12 mouse cellular contexts compared by ENCODE assay signal in genomic region chr4:133399509-133399908, GRCm38 (mm10). TPM values are rescaled to one million over a fixed set of nuclear protein-coding genes. Genes with fewer than 3 reads are reported as not detected.
DNase-seq lines count a peak whose midpoint lies in the region; ATAC-seq and TF ChIP-seq lines count a peak whose summit lies in the region.
"Had no signal": no experiment of that assay in that cellular context is flagged by ENCODE, and none has a peak within 500 bp of the region (broad histone marks: within the 10 kb centered on the region; RNA-seq: fewer than 3 reads in every experiment).

No protein-coding gene starts in this region.

- peak overlapping the region; percentile 9 for H3K27ac ChIP-seq in kidney, embryonic 15.5 days
- H3K27ac ChIP-seq in kidney, adult 2 months (ENCODE audit: insufficient read depth, low read depth, low read length): no peak overlapping the region
- H3K27ac ChIP-seq in liver, embryonic 13.5 days: peak overlapping the region; percentile 70; the same call in 1 of the 2 replicates
- H3K27ac ChIP-seq: midbrain, embryonic 12.5 days had no signal

- no peak for TF ChIP-seq POLR2A in kidney, adult 2 months (IDR thresholded peaks at IDR 0.05; ENCODE audit: low read depth, low read length)

- H3K36me3 ChIP-seq in kidney, embryonic 15.5 days: no peaks in the 10 kb centered on the region
- no peaks in the 10 kb centered on the region for H3K36me3 ChIP-seq in kidney, adult 2 months (ENCODE audit: control insufficient read depth, insufficient read depth, low read length)
- peaks cover 5% of the 10 kb centered on the region; the same call in 1 of the 2 replicates for H3K36me3 ChIP-seq in liver, embryonic 13.5 days
- H3K36me3 ChIP-seq: midbrain, embryonic 12.5 days had no signal

- no peak for DNase-seq in kidney, adult 2 months
- peak; percentile 52 to 66 for DNase-seq in cerebellum, postnatal 36 days
- no peak for DNase-seq in liver, embryonic 13.5 days
- DNase-seq in thymus, postnatal 36 days: no peak
- DNase-seq in kidney, adult 8-10 months: no peak
- DNase-seq: adrenal gland, postnatal 25 days; kidney, postnatal 4 days; spleen, adult 18-20 months had no signal

- peaks cover 51% of the 10 kb centered on the region for H3K4me1 ChIP-seq in kidney, embryonic 15.5 days
- H3K4me1 ChIP-seq in kidney, adult 2 months (ENCODE audit: control insufficient read depth, insufficient read depth, low read length): no peaks in the 10 kb centered on the region
- H3K4me1 ChIP-seq in liver, embryonic 13.5 days (replicated peaks): peaks cover 85% of the 10 kb centered on the region

- H3K9me3 ChIP-seq in kidney, embryonic 15.5 days (replicated peaks): no peaks in the 10 kb centered on the region
- H3K9me3 ChIP-seq in liver, embryonic 13.5 days (replicated peaks): no peaks in the 10 kb centered on the region
- H3K9me3 ChIP-seq: midbrain, embryonic 12.5 days had no signal

- no peak for TF ChIP-seq CTCF in kidney, adult 2 months (conservative IDR thresholded peaks at IDR 0.05; ENCODE audit: insufficient read depth, insufficient read length, low read depth, low read length)

- 77% methylated on average over 6 of the region's 6 CpGs for WGBS in kidney, embryonic 15.5 days
- 80% methylated on average over 6 of the region's 6 CpGs for WGBS in kidney, adult 2 months
- WGBS in liver, embryonic 13.5 days (ENCODE audit: insufficient replicate concordance): 73% methylated on average over 6 of the region's 6 CpGs

- ATAC-seq in kidney, embryonic 15.5 days (replicated peaks; ENCODE audit: low FRiP score): no peak
- peak; percentile 69 for ATAC-seq in activated CD4-positive, CD25-positive, alpha-beta regulatory T cell, adult 4 months
- ATAC-seq in liver, embryonic 13.5 days (ENCODE audit: low read depth): no peak
- no peak for ATAC-seq in granulocyte monocyte progenitor cell, adult 5-6 weeks (replicated peaks; ENCODE audit: poor library complexity, severe bottlenecking)

- H3K9ac ChIP-seq in kidney, embryonic 15.5 days: no peak overlapping the region
- H3K9ac ChIP-seq in liver, embryonic 13.5 days: no peak overlapping the region
- H3K9ac ChIP-seq: midbrain, embryonic 12.5 days had no signal

- no peak overlapping the region for H3K4me3 ChIP-seq in kidney, embryonic 15.5 days (replicated peaks)
- no peak overlapping the region for H3K4me3 ChIP-seq in kidney, adult 2 months (ENCODE audit: insufficient read depth, low read depth, low read length)
- H3K4me3 ChIP-seq in liver, embryonic 13.5 days (replicated peaks): no peak overlapping the region
- H3K4me3 ChIP-seq: midbrain, embryonic 12.5 days had no signal

- H3K27me3 ChIP-seq in kidney, embryonic 15.5 days: no peaks in the 10 kb centered on the region
- H3K27me3 ChIP-seq in kidney, adult 2 months (replicated peaks; ENCODE audit: control insufficient read depth, insufficient read depth, low read length): no peaks in the 10 kb centered on the region
- H3K27me3 ChIP-seq in liver, embryonic 13.5 days: no peaks in the 10 kb centered on the region
- H3K27me3 ChIP-seq: midbrain, embryonic 12.5 days had no signal

- no peak overlapping the region for H3K4me2 ChIP-seq in kidney, embryonic 15.5 days
- no peak overlapping the region for H3K4me2 ChIP-seq in liver, embryonic 13.5 days
- H3K4me2 ChIP-seq: midbrain, embryonic 12.5 days had no signal

RNA-seq across cellular contexts. Expression of gene Slc9a1, which starts 30.0 kb away (rescaled TPM):
- polyA plus RNA-seq in kidney, embryonic 15.5 days (2015; fragmentation: Nextera tagmentation; extraction: Ambion mirVana): 7.5 and 8.3 TPM in 2 replicates
- polyA plus RNA-seq in kidney, adult 2 months (2012; rRNA removed): 30.1 and 32.3 TPM in 2 replicates
- 10 to 100 TPM; 10.4 to 11.3 TPM for polyA plus RNA-seq in activated CD4-positive, CD25-positive, alpha-beta regulatory T cell, adult 4 months (2017; shearing (Covaris generic))
- polyA plus RNA-seq in liver, embryonic 13.5 days (2015; fragmentation: Nextera tagmentation; extraction: Ambion mirVana): 2.7 and 3.1 TPM in 2 replicates
- 17.4 and 22.1 TPM in 2 replicates for total RNA-seq in granulocyte monocyte progenitor cell, adult 5-6 weeks (2014; fragmentation: Nextera tagmentation)
- total RNA-seq in granulocyte monocyte progenitor cell, adult 5-6 weeks (2017): 9.9 and 14.6 TPM in 2 replicates

RNA-seq across cellular contexts. Expression of gene Wdtc1, which starts 46.2 kb away (rescaled TPM):
- 12.0 and 13.1 TPM in 2 replicates for polyA plus RNA-seq in kidney, embryonic 15.5 days (2015; fragmentation: Nextera tagmentation; extraction: Ambion mirVana)
- polyA plus RNA-seq in kidney, adult 2 months (2012; rRNA removed): 64.1 and 64.4 TPM in 2 replicates
- 1 to 10 TPM; 5.5 to 8.9 TPM for polyA plus RNA-seq in activated CD4-positive, CD25-positive, alpha-beta regulatory T cell, adult 4 months (2017; shearing (Covaris generic))
- polyA plus RNA-seq in liver, embryonic 13.5 days (2015; fragmentation: Nextera tagmentation; extraction: Ambion mirVana): 5.5 and 7.1 TPM in 2 replicates
- total RNA-seq in granulocyte monocyte progenitor cell, adult 5-6 weeks (2014; fragmentation: Nextera tagmentation): 10.2 and 10.7 TPM in 2 replicates
- total RNA-seq in granulocyte monocyte progenitor cell, adult 5-6 weeks (2017): 7.2 and 9.1 TPM in 2 replicates

Comparison
In these comparisons a context has a peak if more than half of its experiments do, and no peak if none do; other contexts are left out.
1. DNase-seq: peak in cerebellum, postnatal 36 days (2 of 2); none in kidney, adult 2 months (single experiment), liver, embryonic 13.5 days (single experiment), thymus, postnatal 36 days (0 of 2) and kidney, adult 8-10 months (0 of 2).